Mouse (Mus musculus) megakaryocyte, embryonic 14.5 days (primary cell): Measurements from ENCODE around the gene Reln. TPM values are rescaled to one million over a fixed set of nuclear protein-coding genes. Genes with fewer than 3 reads are reported as not detected.

Experiments
- H3K27me3 ChIP-seq: replicated peaks from 2 replicates; pipeline ENCODE3; 2012; ENCODE audit warnings: inconsistent platforms
- H3K36me3 ChIP-seq: replicated peaks from 2 replicates; pipeline ENCODE3; 2012; ENCODE audit warnings: low read length, inconsistent platforms, mixed read lengths
- H3K4me1 ChIP-seq: 2 replicates; pipeline ENCODE4 v1.6.1; 2012; ENCODE audit warnings: inconsistent platforms
- H3K4me3 ChIP-seq: replicated peaks from 2 replicates; pipeline ENCODE3; 2012; ENCODE audit warnings: moderate library complexity, mild to moderate bottlenecking, inconsistent platforms
- H3K9me3 ChIP-seq: 2 replicates; pipeline ENCODE4 v1.6.1; 2012; ENCODE audit warnings: inconsistent platforms
- FLI1 ChIP-seq: IDR thresholded peaks from 2 replicates; pipeline ENCODE4 v1.6.1; 2012; ENCODE audit warnings: low read length, inconsistent platforms, mixed read lengths
- GATA1 ChIP-seq: IDR thresholded peaks from 3 replicates; pipeline ENCODE4 v1.6.1; 2012; ENCODE audit warnings: mixed read lengths, low read length, inconsistent platforms, borderline replicate concordance
- polyA plus RNA-seq: library from polyadenylated mRNA; stranded (reverse); fragments of >175 nt; gene quantifications from 2 replicates; pipeline ENCODE4 v1.2.3, GENCODE M21; 2012; ENCODE audit warnings: low replicate concordance; ENCODE audit not compliant: insufficient read depth

Gene Reln
- polyA plus RNA-seq, 1 experiment, result 2.0 TPM

DNA sequence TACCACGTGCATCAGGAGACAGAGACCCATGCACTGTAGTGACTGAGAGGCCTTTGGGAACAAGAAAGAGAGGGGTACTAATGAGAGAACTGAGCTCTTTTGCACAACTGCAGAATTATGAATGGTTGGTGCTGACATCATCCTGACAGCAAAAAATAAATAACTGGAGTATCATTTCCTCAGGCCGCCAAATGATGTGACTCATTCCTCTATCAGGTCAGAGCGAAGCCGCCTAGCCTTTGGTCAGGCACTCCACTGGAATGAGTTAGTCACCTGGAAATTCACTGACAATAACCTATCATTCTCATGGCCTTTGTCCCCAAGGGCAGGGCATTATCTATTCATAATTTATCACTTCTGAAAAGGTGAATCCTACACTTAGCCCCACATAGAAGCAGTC lies 202.7 kb downstream of the Reln start:
- Histone ChIP-seq H3K27me3 (no peaks in the 10 kb centered on the region), H3K36me3 (no peaks in the 10 kb centered on the region), H3K4me3 (no peak overlapping the region), H3K9me3 (peaks cover 4% of the 10 kb centered on the region; the same call in 1 of the 2 replicates), H3K4me1 (no peaks in the 10 kb centered on the region)
- no peak for TF ChIP-seq GATA1
- TF ChIP-seq FLI1, result no peak

DNA sequence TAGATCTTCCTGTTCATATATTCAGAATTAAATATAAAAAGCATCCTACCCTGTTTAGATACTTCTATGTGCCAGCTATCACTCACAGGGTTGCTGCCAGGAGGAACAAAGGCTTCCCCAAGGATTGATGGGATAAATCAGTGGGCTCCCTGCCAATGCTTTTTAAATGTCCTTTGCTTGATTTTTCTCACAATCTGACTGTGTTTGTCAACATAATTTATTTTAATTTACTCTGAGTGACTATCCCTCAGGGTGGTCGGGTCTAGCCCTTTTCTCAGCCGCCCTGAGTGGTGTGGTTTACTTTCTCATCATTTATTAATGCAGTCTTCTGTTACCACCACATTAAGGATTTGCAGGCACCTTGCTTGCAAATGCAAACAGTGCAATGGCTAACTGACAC lies 205.5 kb downstream of the Reln start:
- Histone ChIP-seq H3K9me3 (peaks cover 7% of the 10 kb centered on the region; the same call in 1 of the 2 replicates), H3K4me1 (no peaks in the 10 kb centered on the region), H3K36me3 (no peaks in the 10 kb centered on the region), H3K4me3 (no peak overlapping the region), H3K27me3 (no peaks in the 10 kb centered on the region)
- no peak for TF ChIP-seq GATA1
- TF ChIP-seq FLI1, result no peak

DNA sequence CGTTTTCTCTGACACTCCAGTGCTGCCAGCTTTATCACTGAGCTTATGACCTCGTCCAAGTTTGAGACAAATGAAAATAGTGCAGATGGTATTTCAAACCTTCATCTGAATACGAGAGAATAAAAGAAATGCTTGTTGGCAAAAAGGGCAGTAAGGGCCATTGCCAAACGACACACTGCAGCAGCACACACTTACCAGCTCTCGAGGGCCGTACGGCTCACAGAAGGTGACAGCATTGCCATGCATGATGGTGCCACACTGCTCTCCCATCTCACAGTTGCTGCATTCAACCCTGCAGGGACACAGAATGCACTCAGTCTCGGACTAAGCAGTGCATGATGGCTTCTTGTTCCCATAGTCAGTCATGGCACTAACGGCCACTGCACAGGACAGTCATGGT lies 210.1 kb downstream of the Reln start:
- H3K36me3 ChIP-seq, result no peaks in the 10 kb centered on the region
- no peaks in the 10 kb centered on the region for H3K27me3 ChIP-seq
- no peak for TF ChIP-seq FLI1
- TF ChIP-seq GATA1, result no peak
- H3K4me3 ChIP-seq, result peak overlapping the region; percentile 16
- no peaks in the 10 kb centered on the region for H3K4me1 ChIP-seq
- peaks cover 7% of the 10 kb centered on the region; the same call in 1 of the 2 replicates for H3K9me3 ChIP-seq

GRCm38 (mm10) chr5:22131730-22132522 lies 212.6 kb downstream of the Reln start:
- TF ChIP-seq FLI1, result no peak
- TF ChIP-seq GATA1, result no peak
- H3K36me3 ChIP-seq, result no peaks in the 10 kb centered on the region
- no peaks in the 10 kb centered on the region for H3K4me1 ChIP-seq
- peaks cover 3% of the 10 kb centered on the region; the same call in 1 of the 2 replicates for H3K9me3 ChIP-seq
- no peaks in the 10 kb centered on the region for H3K27me3 ChIP-seq
- no peak overlapping the region for H3K4me3 ChIP-seq

DNA sequence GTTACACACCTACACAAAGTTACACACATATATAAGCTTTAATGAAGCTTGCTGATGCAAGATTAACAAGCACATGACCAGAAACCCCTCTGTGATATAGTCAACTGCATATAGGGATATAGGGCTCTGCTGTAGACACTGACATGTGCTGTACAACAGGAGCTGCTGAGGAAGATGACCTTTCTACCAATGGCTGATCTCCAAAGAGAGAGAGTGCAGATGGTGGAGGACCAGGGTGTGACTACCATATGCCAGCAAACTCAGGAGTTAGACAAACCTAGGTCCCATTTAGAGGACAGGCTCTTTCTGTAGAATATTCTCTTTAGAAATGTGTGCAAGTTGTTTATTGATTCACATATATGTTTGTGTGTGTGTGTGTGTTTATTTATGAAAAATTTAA lies 216.9 kb downstream of the Reln start:
- Histone ChIP-seq H3K9me3 (no peaks in the 10 kb centered on the region), H3K36me3 (no peaks in the 10 kb centered on the region), H3K4me1 (no peaks in the 10 kb centered on the region), H3K4me3 (no peak overlapping the region), H3K27me3 (no peaks in the 10 kb centered on the region)
- TF ChIP-seq FLI1 (no peak), GATA1 (no peak)

GRCm38 (mm10) chr5:22119296-22119695 lies 225.2 kb downstream of the Reln start:
- H3K4me3 ChIP-seq, result no peak overlapping the region

GRCm38 (mm10) chr5:22118456-22118855 lies 226.0 kb downstream of the Reln start:
- H3K27me3 ChIP-seq, result no peaks in the 10 kb centered on the region

More at GRCm38 (mm10) chr5:22119296-22119695, 225.2 kb downstream of the Reln start:
- H3K36me3 ChIP-seq, result no peaks in the 10 kb centered on the region
- no peaks in the 10 kb centered on the region for H3K27me3 ChIP-seq
- H3K9me3 ChIP-seq, result no peaks in the 10 kb centered on the region
- TF ChIP-seq FLI1 (no peak), GATA1 (no peak)
- no peaks in the 10 kb centered on the region for H3K4me1 ChIP-seq

GRCm38 (mm10) chr5:22116922-22117321 lies 227.6 kb downstream of the Reln start:
- Histone ChIP-seq H3K36me3 (no peaks in the 10 kb centered on the region), H3K27me3 (no peaks in the 10 kb centered on the region), H3K4me3 (no peak overlapping the region), H3K4me1 (no peaks in the 10 kb centered on the region), H3K9me3 (no peaks in the 10 kb centered on the region)
- TF ChIP-seq GATA1 (no peak), FLI1 (no peak)

More at GRCm38 (mm10) chr5:22118456-22118855, 226.0 kb downstream of the Reln start:
- Histone ChIP-seq H3K4me3 (no peak overlapping the region), H3K4me1 (no peaks in the 10 kb centered on the region), H3K36me3 (no peaks in the 10 kb centered on the region), H3K9me3 (no peaks in the 10 kb centered on the region)
- TF ChIP-seq FLI1, result no peak
- TF ChIP-seq GATA1, result no peak

DNA sequence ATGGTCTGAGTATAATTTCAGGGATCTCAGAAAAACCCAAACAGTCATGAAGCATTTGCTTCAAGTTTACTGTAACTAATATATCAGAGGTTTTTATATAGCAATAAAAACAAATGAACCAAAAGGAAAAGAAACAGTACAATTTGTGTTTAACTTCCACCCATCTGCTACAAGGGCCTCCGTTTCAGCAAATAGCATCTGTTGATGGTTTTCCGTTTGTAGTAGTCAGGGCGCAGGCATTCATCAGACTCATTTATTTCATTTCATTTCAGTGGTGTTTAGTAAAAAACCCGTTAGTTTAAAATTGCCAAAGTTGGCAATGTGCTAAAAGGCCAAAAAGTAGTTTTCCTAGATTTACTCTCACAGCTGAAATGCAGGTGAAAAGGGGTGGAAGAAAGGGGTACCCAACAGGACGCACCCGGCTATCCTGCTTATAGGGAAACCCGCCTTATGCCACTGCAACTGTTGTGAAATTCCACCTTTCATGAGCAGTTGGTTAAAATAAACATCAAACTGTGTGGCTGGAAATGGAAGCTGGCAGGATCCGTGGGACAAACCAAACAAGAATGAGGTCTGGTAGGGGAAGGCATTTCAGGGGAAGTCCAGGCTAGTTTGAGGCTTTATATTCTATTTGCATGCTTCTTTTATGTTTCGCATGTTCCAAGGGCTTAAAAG lies 237.6 kb downstream of the Reln start:
- H3K27me3 ChIP-seq, result no peaks in the 10 kb centered on the region
- no peak overlapping the region for H3K4me3 ChIP-seq
- H3K36me3 ChIP-seq, result no peaks in the 10 kb centered on the region
- peaks cover 3% of the 10 kb centered on the region; the same call in 1 of the 2 replicates for H3K9me3 ChIP-seq
- TF ChIP-seq GATA1, result no peak
- TF ChIP-seq FLI1, result no peak
- no peaks in the 10 kb centered on the region for H3K4me1 ChIP-seq

GRCm38 (mm10) chr5:22094984-22095383 lies 249.5 kb downstream of the Reln start:
- no peak overlapping the region for H3K4me3 ChIP-seq
- TF ChIP-seq GATA1 (no peak), FLI1 (no peak)
- no peaks in the 10 kb centered on the region for H3K4me1 ChIP-seq
- H3K9me3 ChIP-seq, result no peaks in the 10 kb centered on the region
- H3K36me3 ChIP-seq, result no peaks in the 10 kb centered on the region
- no peaks in the 10 kb centered on the region for H3K27me3 ChIP-seq
